Mouse (Mus musculus): ENCODE measurements around the gene Gm7168. TPM values are rescaled to one million over a fixed set of nuclear protein-coding genes. Genes with fewer than 3 reads are reported as not detected.
A peak's percentile ranks its signal among the peaks of the same experiment; 100 is the strongest.
"Not testable (repeated sequence)": the region's sequence is repeated elsewhere in the genome, so short reads cannot be mapped to it uniquely, and the experiment has no call there.

Gm7168 gene
- polyA plus RNA-seq, 1 experiment from 2014 or later = not detected

DNA sequence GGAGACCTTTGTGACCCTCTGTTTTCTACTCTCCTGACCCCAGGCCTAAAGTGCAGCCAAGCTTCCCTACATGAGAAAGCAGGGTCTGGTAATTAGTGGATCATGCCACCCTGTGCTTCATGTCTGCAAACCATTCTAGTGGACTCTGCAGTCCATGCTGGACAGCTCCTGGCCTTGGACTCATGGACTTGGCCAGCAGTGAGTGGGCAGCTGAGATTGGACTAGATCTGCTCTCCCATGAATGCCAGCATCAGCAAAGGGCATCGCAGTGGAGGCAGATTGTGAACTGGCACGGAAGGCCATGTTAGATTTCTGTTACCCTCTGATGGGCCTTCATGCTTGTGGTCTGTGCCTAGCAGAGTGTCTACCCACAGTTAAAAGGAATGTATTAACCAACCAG, 12.8 kb upstream of the Gm7168 start:
- not testable (repeated sequence) for H3K9me3 ChIP-seq; H3K36me3 ChIP-seq; H3K27ac ChIP-seq; H3K4me3 ChIP-seq; H3K4me2 ChIP-seq; ATAC-seq (ENCODE audit: borderline replicate concordance, extremely low read depth, low FRiP score, low TSS enrichment); H3K27me3 ChIP-seq; H3K4me1 ChIP-seq; H3K9ac ChIP-seq
- WGBS = 95% methylated on average over 2 of the region's 2 CpGs

DNA sequence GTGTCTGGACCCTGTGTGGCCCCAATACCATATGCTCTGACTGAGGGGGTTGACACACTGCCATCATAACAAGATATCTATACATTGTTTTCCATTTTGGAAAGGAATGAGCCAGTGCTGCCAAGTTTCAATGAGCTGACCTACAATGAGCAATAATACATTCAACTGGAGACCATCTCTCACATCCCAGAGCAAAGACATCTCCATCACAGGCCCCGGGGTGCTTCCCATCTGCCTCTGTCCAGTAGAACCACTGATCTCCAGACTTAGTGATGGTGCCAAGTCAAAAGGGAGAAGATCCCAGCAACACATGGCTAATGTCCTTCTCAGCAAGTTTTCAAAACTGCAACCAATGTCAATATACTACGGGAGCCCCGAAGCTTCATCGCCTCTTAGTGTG, 10.4 kb upstream of the Gm7168 start:
- Histone ChIP-seq H3K27me3 (no peaks in the 10 kb centered on the region), H3K4me2 (no peak overlapping the region), H3K36me3 (no peaks in the 10 kb centered on the region), H3K9me3 (no peaks in the 10 kb centered on the region), H3K4me1 (no peaks in the 10 kb centered on the region; the same call in 1 of the 2 replicates), H3K4me3 (no peak overlapping the region), H3K27ac (no peak overlapping the region), H3K9ac (no peak overlapping the region)
- peak; percentile 38; the same call in 1 of the 2 replicates for ATAC-seq (ENCODE audit: borderline replicate concordance, extremely low read depth, low FRiP score, low TSS enrichment)
- 83% methylated on average over 4 of the region's 4 CpGs for WGBS

GRCm38 (mm10) chr17:13938652-13939051, 9.5 kb upstream of the Gm7168 start:
- H3K27ac ChIP-seq = no peak overlapping the region
- H3K4me2 ChIP-seq = no peak overlapping the region
- 47% methylated on average over 3 of the region's 3 CpGs for WGBS
- no peaks in the 10 kb centered on the region for H3K9me3 ChIP-seq
- H3K9ac ChIP-seq = no peak overlapping the region
- H3K4me3 ChIP-seq = no peak overlapping the region
- no peaks in the 10 kb centered on the region for H3K36me3 ChIP-seq
- peak; percentile 80 for ATAC-seq (ENCODE audit: borderline replicate concordance, extremely low read depth, low FRiP score, low TSS enrichment)
- H3K4me1 ChIP-seq = no peaks in the 10 kb centered on the region; the same call in 1 of the 2 replicates
- H3K27me3 ChIP-seq = no peaks in the 10 kb centered on the region

GRCm38 (mm10) chr17:13939231-13939630, 8.9 kb upstream of the Gm7168 start:
- not testable (repeated sequence) for H3K36me3 ChIP-seq; H3K4me3 ChIP-seq; H3K9ac ChIP-seq; H3K27ac ChIP-seq; H3K9me3 ChIP-seq; H3K27me3 ChIP-seq; H3K4me2 ChIP-seq; H3K4me1 ChIP-seq; ATAC-seq (ENCODE audit: borderline replicate concordance, extremely low read depth, low FRiP score, low TSS enrichment)
- 80% methylated on average over 2 of the region's 2 CpGs for WGBS

- no peak overlapping the region for H3K9ac ChIP-seq
- H3K27ac ChIP-seq = no peak overlapping the region
- H3K36me3 ChIP-seq = no peaks in the 10 kb centered on the region
- H3K4me1 ChIP-seq = no peaks in the 10 kb centered on the region; the same call in 1 of the 2 replicates
- no peak overlapping the region for H3K4me2 ChIP-seq
- no peaks in the 10 kb centered on the region for H3K27me3 ChIP-seq
- H3K9me3 ChIP-seq = no peaks in the 10 kb centered on the region
- WGBS = 71% methylated on average over 1 of the region's 1 CpGs
- ATAC-seq (ENCODE audit: borderline replicate concordance, extremely low read depth, low FRiP score, low TSS enrichment) = no peak
- H3K4me3 ChIP-seq = no peak overlapping the region
Measured at GRCm38 (mm10) chr17:13940487-13940886, 7.7 kb upstream of the Gm7168 start.

DNA sequence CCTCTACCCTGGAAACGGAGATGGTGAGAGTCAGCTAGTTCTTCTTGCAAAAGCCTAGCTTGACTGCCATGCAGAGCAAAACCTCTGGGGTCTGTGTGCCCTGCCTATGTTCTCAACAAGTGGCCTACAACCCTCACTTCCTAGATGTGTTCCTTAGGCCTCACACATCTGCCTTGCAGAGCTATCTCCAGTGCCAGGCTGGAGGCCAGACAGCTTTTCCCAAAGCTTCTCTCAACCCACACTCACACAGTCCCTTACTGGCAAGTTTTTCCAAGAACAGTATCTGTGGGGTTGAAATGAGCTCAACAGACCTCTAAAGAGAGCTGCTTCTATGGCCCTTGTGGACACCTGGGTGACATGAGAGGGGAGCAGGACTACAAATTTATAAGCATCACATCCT, 3.4 kb downstream of the Gm7168 start:
- ATAC-seq (ENCODE audit: borderline replicate concordance, extremely low read depth, low FRiP score, low TSS enrichment); H3K4me3 ChIP-seq; H3K9ac ChIP-seq; H3K27ac ChIP-seq; H3K4me1 ChIP-seq; H3K9me3 ChIP-seq; H3K4me2 ChIP-seq; H3K27me3 ChIP-seq; H3K36me3 ChIP-seq: not testable (repeated sequence)
- WGBS = 73% methylated on average over 1 of the region's 1 CpGs

DNA sequence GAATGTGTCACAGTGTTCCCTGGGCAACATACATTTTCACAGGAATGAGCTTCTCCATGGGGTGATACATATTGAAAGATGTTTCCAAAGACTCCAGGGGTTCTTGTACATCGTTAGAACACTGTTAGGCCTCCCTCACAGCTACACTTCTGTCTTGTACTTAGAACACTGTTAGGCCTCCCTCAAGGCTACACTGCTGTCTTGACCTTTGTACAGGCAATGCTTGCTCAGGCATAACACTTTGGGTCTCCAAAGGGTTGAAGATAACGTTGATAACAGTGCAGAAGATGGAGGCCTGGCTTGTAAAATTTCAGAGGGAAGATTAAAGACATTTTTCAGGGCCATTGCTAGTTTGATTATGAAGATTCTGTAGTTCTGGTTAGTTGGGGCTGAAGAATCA, 10.0 kb downstream of the Gm7168 start:
- not testable (repeated sequence) for H3K36me3 ChIP-seq; H3K9me3 ChIP-seq; H3K4me3 ChIP-seq; H3K27me3 ChIP-seq; ATAC-seq (ENCODE audit: borderline replicate concordance, extremely low read depth, low FRiP score, low TSS enrichment); H3K4me1 ChIP-seq; H3K9ac ChIP-seq; H3K4me2 ChIP-seq; H3K27ac ChIP-seq
- WGBS = 33% methylated on average over 1 of the region's 2 CpGs

DNA sequence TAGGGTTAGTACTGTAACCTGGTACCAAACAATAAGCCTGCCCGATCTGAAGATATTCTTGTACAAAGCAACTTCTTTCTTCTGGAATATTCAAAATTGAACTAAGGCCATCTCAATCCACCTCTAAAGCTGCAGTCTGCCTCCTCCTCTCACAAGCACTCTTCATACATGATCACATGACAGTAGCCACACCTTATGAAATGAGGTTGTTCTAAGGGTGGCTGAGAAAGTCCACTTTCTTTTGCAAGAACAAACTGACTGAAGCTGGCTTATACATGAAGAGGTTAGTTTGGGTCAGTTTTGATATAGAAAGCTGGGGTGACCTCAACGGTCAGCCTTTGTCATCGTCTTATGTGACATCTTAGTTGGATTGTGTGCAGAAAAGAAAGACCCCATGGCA, 14.1 kb downstream of the Gm7168 start:
- not testable (repeated sequence) for H3K4me1 ChIP-seq; H3K27ac ChIP-seq; H3K9ac ChIP-seq; H3K4me2 ChIP-seq; ATAC-seq (ENCODE audit: borderline replicate concordance, extremely low read depth, low FRiP score, low TSS enrichment); H3K27me3 ChIP-seq; H3K36me3 ChIP-seq; H3K4me3 ChIP-seq; H3K9me3 ChIP-seq
- WGBS = 91% methylated on average over 3 of the region's 3 CpGs

DNA sequence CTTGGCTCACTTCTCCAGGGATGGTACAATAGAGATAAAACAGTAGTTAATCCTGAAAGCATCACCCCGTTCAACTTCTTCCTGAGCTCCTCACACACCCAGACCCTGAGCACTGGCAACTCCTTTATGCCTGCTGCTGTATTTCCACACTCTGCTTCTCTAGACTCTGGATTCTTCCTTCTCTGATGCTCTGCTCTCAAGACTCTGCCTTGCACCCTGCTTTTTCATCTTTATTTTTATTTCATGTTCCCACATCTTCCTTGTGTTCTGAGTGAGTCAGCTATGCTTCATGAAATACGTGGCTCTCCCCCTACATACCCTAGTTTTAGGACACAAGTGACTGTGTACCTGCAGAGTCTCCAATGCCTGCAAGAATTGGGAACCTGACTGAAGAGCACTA, 16.9 kb downstream of the Gm7168 start:
- not testable (repeated sequence) for H3K4me3 ChIP-seq; H3K36me3 ChIP-seq; H3K27me3 ChIP-seq; H3K9me3 ChIP-seq; H3K27ac ChIP-seq; ATAC-seq (ENCODE audit: borderline replicate concordance, extremely low read depth, low FRiP score, low TSS enrichment); H3K4me2 ChIP-seq; H3K4me1 ChIP-seq; H3K9ac ChIP-seq
- 65% methylated on average over 1 of the region's 2 CpGs for WGBS

DNA sequence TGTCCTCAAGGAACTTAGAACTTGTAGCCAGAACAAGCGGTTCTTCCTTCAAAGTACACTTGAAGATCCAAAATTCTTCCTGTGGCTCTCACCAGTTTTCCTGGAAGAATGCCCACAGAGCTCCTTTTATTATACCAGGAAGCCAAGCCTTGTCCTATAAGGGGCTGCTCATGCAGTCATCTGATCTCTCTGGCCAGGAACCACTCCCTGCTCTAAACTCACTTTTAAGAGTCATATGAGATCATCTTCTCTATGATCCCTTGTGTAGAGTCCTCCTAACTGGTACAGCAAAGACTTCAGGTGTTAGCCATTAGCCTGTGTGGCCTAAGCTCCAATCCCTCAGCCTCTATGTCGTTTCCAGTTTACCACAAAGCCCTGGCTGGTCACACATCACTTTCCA, 21.7 kb downstream of the Gm7168 start:
- H3K9ac ChIP-seq; H3K9me3 ChIP-seq; ATAC-seq (ENCODE audit: borderline replicate concordance, extremely low read depth, low FRiP score, low TSS enrichment); H3K27ac ChIP-seq; H3K4me2 ChIP-seq; H3K36me3 ChIP-seq; H3K4me3 ChIP-seq; H3K4me1 ChIP-seq; H3K27me3 ChIP-seq: not testable (repeated sequence)
- 48% methylated on average over 1 of the region's 2 CpGs for WGBS

GRCm38 (mm10) chr17:13970796-13971195, 22.6 kb downstream of the Gm7168 start:
- not testable (repeated sequence) for ATAC-seq (ENCODE audit: borderline replicate concordance, extremely low read depth, low FRiP score, low TSS enrichment)

GRCm38 (mm10) chr17:13987690-13988089, 39.5 kb downstream of the Gm7168 start:
- H3K9ac ChIP-seq = no peak overlapping the region
- no peaks in the 10 kb centered on the region for H3K9me3 ChIP-seq
- no peak overlapping the region for H3K4me3 ChIP-seq
- no peak overlapping the region for H3K27ac ChIP-seq
- no peak overlapping the region for H3K4me2 ChIP-seq
- 72% methylated on average over 1 of the region's 1 CpGs for WGBS
- no peaks in the 10 kb centered on the region for H3K36me3 ChIP-seq
- no peaks in the 10 kb centered on the region for H3K4me1 ChIP-seq
- H3K27me3 ChIP-seq = no peaks in the 10 kb centered on the region
- no peak for ATAC-seq (ENCODE audit: borderline replicate concordance, extremely low read depth, low FRiP score, low TSS enrichment)

More at GRCm38 (mm10) chr17:13970796-13971195, 22.6 kb downstream of the Gm7168 start:
- not testable (repeated sequence) for H3K4me3 ChIP-seq, H3K9me3 ChIP-seq, H3K9ac ChIP-seq, H3K36me3 ChIP-seq, H3K4me2 ChIP-seq, H3K27ac ChIP-seq, H3K4me1 ChIP-seq, H3K27me3 ChIP-seq
- WGBS = 64% methylated on average over 5 of the region's 5 CpGs

- not testable (repeated sequence) for H3K9me3 ChIP-seq; H3K4me3 ChIP-seq; H3K9ac ChIP-seq; H3K27ac ChIP-seq; H3K4me2 ChIP-seq; H3K4me1 ChIP-seq; ATAC-seq (ENCODE audit: borderline replicate concordance, extremely low read depth, low FRiP score, low TSS enrichment); H3K36me3 ChIP-seq; H3K27me3 ChIP-seq
- 38% methylated on average over 2 of the region's 2 CpGs for WGBS
Measured at GRCm38 (mm10) chr17:13993425-13993824, 45.3 kb downstream of the Gm7168 start.

Measured in lung, embryonic 15.5 days (tissue).